Mouse (Mus musculus) lung, postnatal 25 days (tissue): Measurements from ENCODE around the gene Rassf7.

Experiments used
- DNase-seq: peaks from one replicate; pipeline ENCODE4 v3.0.0; 2022; ENCODE audit warnings: low spot score

Gene Rassf7

DNA sequence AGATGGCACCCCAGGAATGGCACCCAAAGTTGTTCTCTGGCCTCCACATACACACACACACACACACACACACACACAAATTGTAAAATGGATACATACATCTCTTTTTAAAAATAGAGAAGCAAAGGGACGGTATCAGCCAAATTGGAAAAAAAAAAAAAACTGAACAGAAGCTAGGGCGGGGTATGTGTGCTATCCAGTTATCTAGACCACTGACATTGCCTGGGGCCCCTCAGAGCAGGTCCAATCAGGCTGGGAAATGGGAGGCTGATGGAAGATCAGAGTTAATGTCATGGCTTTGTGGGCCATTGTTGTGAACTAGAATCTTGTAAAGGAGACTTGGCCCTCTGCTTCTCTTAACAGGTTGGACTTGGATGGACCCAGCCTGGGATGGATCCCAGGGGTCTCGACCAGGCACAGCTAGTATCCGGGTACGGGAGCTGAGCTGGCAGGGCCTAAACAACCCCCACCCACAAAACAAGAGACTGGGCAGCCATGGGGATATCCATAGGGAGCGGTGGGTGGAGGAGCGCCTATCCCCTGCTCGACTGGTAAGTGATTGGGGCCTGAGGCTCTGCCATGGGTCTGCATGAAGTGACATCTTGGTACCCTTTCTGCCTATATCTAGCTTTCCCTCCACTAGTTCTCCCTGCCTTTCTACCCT lies 18.9 kb upstream of the Rassf7 start:
- DNase-seq, result no peak

DNA sequence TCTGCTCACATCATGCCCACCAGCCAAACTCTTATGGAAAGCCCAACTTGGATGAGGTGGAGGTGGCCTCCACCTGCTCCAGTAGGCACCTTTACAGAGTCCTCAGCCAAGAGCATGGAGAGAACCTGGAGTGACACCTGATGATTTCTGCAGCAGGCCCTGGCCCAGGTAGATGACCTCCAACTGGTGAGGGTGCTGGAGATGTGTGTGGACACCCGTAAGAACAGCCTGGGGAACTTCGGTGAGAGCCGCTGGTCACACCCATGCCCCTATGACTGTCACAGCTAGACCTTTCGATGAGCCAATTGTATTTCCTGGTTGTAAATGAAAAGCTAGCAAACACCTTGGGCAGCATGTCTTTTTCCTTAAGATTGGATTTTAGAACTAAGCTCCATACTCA lies 17.5 kb upstream of the Rassf7 start:
- DNase-seq, result no peak

- no peak for DNase-seq
Observed at GRCm38 (mm10) chr7:141204546-141204945, 11.1 kb upstream of the Rassf7 start.

DNA sequence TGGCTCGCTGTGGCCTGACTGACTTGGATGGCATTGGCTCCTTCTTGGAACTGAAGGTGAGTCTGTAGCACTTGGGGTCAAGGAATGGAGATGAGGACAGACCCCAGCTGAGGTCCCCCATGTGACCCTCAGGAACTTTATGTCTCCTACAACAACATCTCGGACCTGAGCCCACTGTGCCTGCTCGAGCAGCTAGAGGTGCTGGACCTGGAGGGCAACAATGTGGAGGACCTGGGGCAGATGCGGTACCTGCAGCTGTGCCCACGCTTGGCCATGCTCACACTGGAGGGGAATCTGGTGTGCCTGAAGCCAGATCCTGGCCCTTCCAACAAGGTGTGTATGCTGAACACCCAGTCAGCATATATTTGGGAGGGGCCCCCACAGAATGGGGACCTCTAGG lies 10.2 kb upstream of the Rassf7 start:
- DNase-seq, result no peak

GRCm38 (mm10) chr7:141206182-141206937 lies 9.3 kb upstream of the Rassf7 start:
- DNase-seq, result no peak

DNA sequence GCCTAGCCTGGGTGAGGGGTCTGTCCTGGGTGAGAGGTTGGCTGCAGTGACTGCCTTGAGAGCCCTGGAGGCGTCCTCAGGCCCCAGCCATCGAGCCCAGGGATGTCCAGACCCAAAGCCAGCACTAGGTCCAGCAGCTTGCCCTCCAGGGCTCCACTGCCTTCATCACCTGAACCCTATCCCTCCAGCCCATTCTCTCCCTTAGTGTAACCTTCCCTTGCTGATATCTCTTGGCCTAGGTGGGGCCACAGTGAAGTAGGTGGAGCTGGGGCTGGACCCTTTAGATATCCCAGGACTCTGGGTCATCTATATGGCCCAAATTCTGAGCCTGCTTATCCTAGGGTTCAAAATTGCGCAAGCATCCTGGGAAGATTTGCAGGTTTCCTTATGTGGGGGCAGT lies 6.1 kb upstream of the Rassf7 start:
- DNase-seq, result no peak

GRCm38 (mm10) chr7:141210137-141210536 lies 5.5 kb upstream of the Rassf7 start:
- DNase-seq, result no peak

GRCm38 (mm10) chr7:141210606-141211131 lies 5.0 kb upstream of the Rassf7 start:
- DNase-seq, result no peak

GRCm38 (mm10) chr7:141213133-141213532 lies 2.5 kb upstream of the Rassf7 start:
- no peak for DNase-seq

DNA sequence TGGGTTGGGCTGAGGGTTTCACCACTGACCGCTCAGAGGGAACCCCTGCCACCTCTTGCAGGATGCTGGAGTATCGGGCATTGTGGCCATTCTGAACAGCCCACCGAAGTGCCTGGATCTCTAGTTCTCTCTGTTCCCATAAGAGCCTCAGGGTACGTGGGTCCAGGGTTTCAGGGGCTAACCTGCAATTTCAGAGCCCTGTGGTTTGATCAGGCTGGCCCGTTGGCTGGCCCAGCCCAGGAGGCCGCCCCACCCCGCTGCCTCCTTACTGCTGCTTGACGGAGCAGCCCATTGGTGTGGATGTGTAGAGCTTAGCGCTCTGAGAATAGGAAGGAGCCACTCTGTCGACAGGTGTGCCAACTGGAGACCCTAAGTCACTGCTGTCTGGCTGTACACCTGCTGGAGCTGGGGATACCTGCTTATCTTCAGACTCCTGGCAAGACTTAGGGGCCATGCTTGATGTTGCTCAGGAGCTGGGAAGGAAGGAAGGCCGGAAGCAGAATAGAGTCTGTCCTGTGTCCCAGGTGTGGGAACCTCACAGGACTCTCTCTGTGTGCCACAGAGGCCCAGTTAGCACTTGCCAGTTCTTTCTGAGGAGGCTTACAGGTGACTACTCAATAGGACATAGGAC lies 1.9 kb upstream of the Rassf7 start, which contains the start of gene Lmntd2:
Gene Lmntd2 (minus strand): TSS at position 476 of the 631 bp plus-strand sequence.
- no peak for DNase-seq

- DNase-seq, result no peak
Observed at GRCm38 (mm10) chr7:141214310-141214709, 1.4 kb upstream of the Rassf7 start.

GRCm38 (mm10) chr7:141215880-141216733 lies 447 bp downstream of the Rassf7 start:
- peak; percentile 92 for DNase-seq

DNA sequence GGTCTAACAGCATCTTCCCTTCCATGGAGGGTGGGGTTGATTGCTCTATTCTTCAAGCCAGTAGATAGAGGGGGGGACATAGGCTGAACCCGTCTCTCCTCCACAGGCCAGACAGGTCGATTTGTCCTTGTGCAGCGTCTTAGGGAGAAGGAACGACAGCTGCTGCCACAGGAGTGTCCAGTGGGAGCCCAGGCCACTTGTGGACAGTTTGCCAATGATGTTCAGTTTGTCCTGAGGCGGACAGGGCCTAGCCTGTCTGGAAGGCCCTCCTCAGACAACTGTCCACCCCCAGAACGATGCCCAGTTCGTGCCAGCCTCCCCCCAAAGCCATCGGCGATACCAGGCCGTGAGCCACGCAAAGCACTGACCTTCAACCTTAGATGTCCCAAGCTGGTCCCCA lies 1.2 kb downstream of the Rassf7 start:
- DNase-seq, result no peak

GRCm38 (mm10) chr7:141217343-141218013 lies 1.8 kb downstream of the Rassf7 start:
- no peak for DNase-seq

GRCm38 (mm10) chr7:141218141-141218540 lies 2.5 kb downstream of the Rassf7 start:
- no peak for DNase-seq

DNA sequence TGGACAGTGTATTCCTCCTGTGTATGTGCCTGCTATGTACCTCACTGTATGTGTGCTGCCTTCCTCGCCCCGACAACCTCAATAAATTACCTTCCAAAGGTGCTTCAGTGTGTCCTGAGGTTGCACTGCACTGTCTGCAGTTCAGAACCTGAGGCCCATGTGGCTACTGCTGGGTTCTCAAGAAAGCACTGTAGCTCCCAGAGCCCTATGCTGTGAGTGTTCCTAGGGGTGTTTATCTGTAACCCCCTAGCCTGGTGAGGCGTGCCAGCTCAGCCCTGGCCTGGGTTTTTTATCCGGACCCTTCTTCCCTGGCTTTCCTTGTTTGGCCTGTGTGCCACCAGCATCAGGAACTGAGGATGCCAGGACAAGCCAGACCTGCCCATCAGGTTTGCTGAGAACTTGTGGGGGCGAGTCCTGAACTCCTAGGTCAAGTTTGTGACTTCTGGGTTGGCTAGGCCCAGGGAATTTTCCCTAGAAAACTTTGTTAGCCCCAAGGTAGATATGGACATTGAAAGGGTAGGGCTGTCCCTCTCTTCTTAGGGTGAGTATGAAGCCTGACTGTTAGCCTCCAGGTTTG lies 3.0 kb downstream of the Rassf7 start:
- no peak for DNase-seq

GRCm38 (mm10) chr7:141219558-141220099 lies 4.0 kb downstream of the Rassf7 start:
- DNase-seq, result no peak

GRCm38 (mm10) chr7:141220377-141220776 lies 4.7 kb downstream of the Rassf7 start:
- no peak for DNase-seq

DNA sequence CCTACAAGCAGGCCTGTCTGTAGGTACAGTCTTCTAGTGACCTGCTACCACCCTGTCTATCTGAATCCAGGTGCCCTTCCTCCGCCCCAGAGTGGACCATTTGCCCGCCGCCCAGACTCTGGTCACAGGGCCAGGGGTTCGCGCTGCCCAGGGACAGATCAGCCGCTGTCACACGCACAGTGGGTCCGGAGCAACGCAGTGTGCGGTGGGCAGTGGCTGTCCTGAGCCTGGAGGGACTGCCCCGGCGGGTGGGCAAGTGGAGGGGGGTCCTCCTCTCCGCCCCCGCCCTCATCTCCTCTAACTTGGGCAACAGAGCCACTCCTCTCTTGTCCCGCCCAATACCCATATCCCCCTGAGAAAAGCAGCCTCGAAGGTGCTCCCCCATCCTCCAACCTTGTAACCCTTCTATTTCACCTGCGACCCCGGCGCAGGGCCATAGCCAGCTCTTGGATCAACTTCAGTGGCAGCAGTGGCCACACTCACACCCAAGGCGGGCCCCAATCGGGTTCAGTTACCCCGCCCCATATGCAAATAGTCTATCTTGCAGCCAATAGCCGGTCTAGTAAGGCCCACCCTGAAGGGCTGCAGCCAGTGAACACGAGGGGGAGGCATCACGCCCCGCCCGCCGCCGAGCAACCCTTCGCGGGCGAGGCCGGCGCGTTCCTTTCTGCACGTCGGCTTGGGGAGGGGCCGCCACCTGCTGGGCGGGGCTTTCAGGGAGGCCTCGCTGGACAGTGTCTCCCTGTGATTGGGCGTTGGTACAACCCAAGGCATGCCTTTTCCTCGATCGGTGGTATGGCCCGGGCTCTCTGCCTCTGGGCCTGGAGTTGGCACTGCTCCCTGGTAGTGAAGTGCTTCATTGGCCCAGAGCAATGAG lies 5.8 kb downstream of the Rassf7 start:
- peak; percentile 98 for DNase-seq

DNA sequence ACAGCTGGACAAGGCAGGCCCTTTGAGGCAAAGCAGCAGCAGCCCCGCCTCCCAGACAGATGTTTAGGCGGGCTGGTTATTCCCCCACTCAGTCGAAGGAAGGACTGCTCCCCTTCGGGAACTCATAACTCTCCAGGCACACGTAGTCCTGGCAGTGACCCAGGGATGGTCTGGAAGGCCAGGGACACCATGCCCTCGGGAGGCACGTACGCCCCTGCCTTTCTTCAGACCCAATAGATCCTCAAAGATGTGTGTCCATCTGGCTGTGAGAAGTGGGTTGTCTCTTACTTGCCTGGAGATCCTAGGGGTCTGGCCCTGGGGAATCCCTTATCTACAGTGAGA lies 6.4 kb downstream of the Rassf7 start:
- no peak for DNase-seq
